Mouse (Mus musculus) kidney, embryonic 14.5 days (tissue): ENCODE measurements at regions not wholly inside any gene's neighbourhood (a gene's known extent, or its start where the extent isn't known, plus 50 kb on each side); places are given as distances from the start of the nearest gene placed in this dataset.

Experiments used
- ATAC-seq: fragments of 200-750 bp; cut with Nextera tagmentation; 2 replicates; pipeline ENCODE4 v1.8.0; 2017; ENCODE audit warnings: moderate number of reproducible peaks, mild to moderate bottlenecking, moderate TSS enrichment, moderate library complexity; ENCODE audit not compliant: low FRiP score, low TSS enrichment
- H3K27ac ChIP-seq: fragments of 300-500 bp; sonication (generic); 2 replicates; pipeline ENCODE4 v1.5.1; 2014; ENCODE audit warnings: low read depth, mild to moderate bottlenecking, low read length, moderate library complexity, mixed read lengths
- H3K27me3 ChIP-seq: fragments of 300-500 bp; sonication (generic); 2 replicates; pipeline ENCODE4 v1.6.1; 2014; ENCODE audit warnings: mild to moderate bottlenecking, low read length; ENCODE audit not compliant: control insufficient read depth, insufficient read depth
- H3K36me3 ChIP-seq: fragments of 300-500 bp; sonication (generic); 2 replicates; pipeline ENCODE4 v1.6.1; 2014; ENCODE audit warnings: low read length, mixed read lengths; ENCODE audit not compliant: control insufficient read depth, insufficient read depth
- H3K4me1 ChIP-seq: fragments of 300-500 bp; sonication (generic); 2 replicates; pipeline ENCODE4 v1.6.1; 2014; ENCODE audit warnings: low read length, mixed read lengths; ENCODE audit not compliant: control insufficient read depth, insufficient read depth
- H3K4me2 ChIP-seq: fragments of 300-500 bp; sonication (generic); replicated peaks from 2 replicates; pipeline ENCODE4 v1.6.1; 2014; ENCODE audit warnings: low read depth, mild to moderate bottlenecking, low read length
- H3K4me3 ChIP-seq: fragments of 300-500 bp; sonication (generic); 2 replicates; pipeline ENCODE4 v1.5.1; 2014; ENCODE audit warnings: mild to moderate bottlenecking, low read length
- H3K9ac ChIP-seq: fragments of 300-500 bp; sonication (generic); 2 replicates; pipeline ENCODE4 v1.6.1; 2014; ENCODE audit warnings: low read depth, mild to moderate bottlenecking, low read length, moderate library complexity
- H3K9me3 ChIP-seq: fragments of 300-500 bp; sonication (generic); 2 replicates; pipeline ENCODE4 v1.6.1; 2016; ENCODE audit warnings: low read length; ENCODE audit not compliant: control insufficient read depth
- WGBS: fragments of 180-500 bp; shearing (Covaris S2); extraction: QIAGEN DNeasy Blood & Tissue Kit; methylation state at CpG from one replicate; pipeline ENCODE4 v1.1.7; 2014; 5-methylcytosine and 5-hydroxymethylcytosine counted together

- no peak overlapping the region for H3K4me3 ChIP-seq
- no peak overlapping the region for H3K4me2 ChIP-seq
- H3K9me3 ChIP-seq, result no peaks in the 10 kb centered on the region
- no peaks in the 10 kb centered on the region for H3K36me3 ChIP-seq
- no peak for ATAC-seq
- 65% methylated on average over 5 of the region's 5 CpGs for WGBS
- peaks cover 3% of the 10 kb centered on the region; the same call in 1 of the 2 replicates for H3K27me3 ChIP-seq
- peaks cover 5% of the 10 kb centered on the region; the same call in 1 of the 2 replicates for H3K4me1 ChIP-seq
- H3K27ac ChIP-seq, result no peak overlapping the region
- H3K9ac ChIP-seq, result no peak overlapping the region
These were observed 203.6 kb downstream of the Kcnrg start for GRCm38 (mm10) chr14:61810836-61811235.

- H3K36me3 ChIP-seq, result no peaks in the 10 kb centered on the region
- H3K27ac ChIP-seq, result no peak overlapping the region
- no peaks in the 10 kb centered on the region for H3K27me3 ChIP-seq
- H3K4me3 ChIP-seq, result no peak overlapping the region
- ATAC-seq, result no peak
- 23% methylated on average over 11 of the region's 11 CpGs for WGBS
- no peak overlapping the region for H3K9ac ChIP-seq
- H3K9me3 ChIP-seq, result no peaks in the 10 kb centered on the region
- H3K4me2 ChIP-seq, result no peak overlapping the region
- peaks cover 9% of the 10 kb centered on the region; the same call in 1 of the 2 replicates for H3K4me1 ChIP-seq
These were observed 210.5 kb downstream of the Kcnrg start for GRCm38 (mm10) chr14:61817711-61818110.

GRCm38 (mm10) chr14:61818365-61818764 is 211.1 kb downstream of the Kcnrg start:
- H3K27ac ChIP-seq, result no peak overlapping the region
- no peak for ATAC-seq
- no peaks in the 10 kb centered on the region for H3K36me3 ChIP-seq
- whole genome bisulfite sequencing, result 90% methylated on average over 2 of the region's 2 CpGs
- H3K4me2 ChIP-seq, result no peak overlapping the region
- peaks cover 9% of the 10 kb centered on the region; the same call in 1 of the 2 replicates for H3K4me1 ChIP-seq
- no peaks in the 10 kb centered on the region for H3K9me3 ChIP-seq
- H3K9ac ChIP-seq, result no peak overlapping the region
- H3K27me3 ChIP-seq, result no peaks in the 10 kb centered on the region
- H3K4me3 ChIP-seq, result no peak overlapping the region

GRCm38 (mm10) chr14:61819251-61819650 is 212.0 kb downstream of the Kcnrg start:
- ATAC-seq, result no peak
- 18% methylated on average over 2 of the region's 2 CpGs for WGBS
- H3K36me3 ChIP-seq, result no peaks in the 10 kb centered on the region

GRCm38 (mm10) chr14:61834291-61834936 is 227.2 kb downstream of the Kcnrg start:
- Histone ChIP-seq H3K36me3 (no peaks in the 10 kb centered on the region), H3K4me1 (peaks cover 5% of the 10 kb centered on the region), H3K9me3 (no peaks in the 10 kb centered on the region), H3K4me3 (no peak overlapping the region), H3K4me2 (no peak overlapping the region), H3K27ac (no peak overlapping the region), H3K27me3 (no peaks in the 10 kb centered on the region), H3K9ac (no peak overlapping the region)
- WGBS, result 43% methylated on average over 8 of the region's 8 CpGs
- ATAC-seq, result peak; percentile 62; the same call in 1 of the 2 replicates

More at GRCm38 (mm10) chr14:61819251-61819650, 212.0 kb downstream of the Kcnrg start:
- Histone ChIP-seq H3K27me3 (no peaks in the 10 kb centered on the region), H3K27ac (no peak overlapping the region), H3K4me3 (no peak overlapping the region), H3K9me3 (no peaks in the 10 kb centered on the region), H3K4me1 (peaks cover 9% of the 10 kb centered on the region; the same call in 1 of the 2 replicates), H3K4me2 (no peak overlapping the region), H3K9ac (no peak overlapping the region)

- Histone ChIP-seq H3K36me3 (no peaks in the 10 kb centered on the region), H3K27me3 (no peaks in the 10 kb centered on the region), H3K4me1 (peaks cover 5% of the 10 kb centered on the region), H3K9ac (no peak overlapping the region), H3K27ac (peak overlapping the region; percentile 6; the same call in 1 of the 2 replicates), H3K9me3 (no peaks in the 10 kb centered on the region), H3K4me2 (no peak overlapping the region), H3K4me3 (no peak overlapping the region)
- WGBS, result 36% methylated on average over 6 of the region's 6 CpGs
- ATAC-seq, result peak; percentile 57; the same call in 1 of the 2 replicates
These were observed 228.5 kb downstream of the Kcnrg start for GRCm38 (mm10) chr14:61835729-61836128.

GRCm38 (mm10) chr14:61836231-61836630 is 229.0 kb downstream of the Kcnrg start:
- Histone ChIP-seq H3K9ac (no peak overlapping the region), H3K27ac (peak overlapping the region; percentile 17; the same call in 1 of the 2 replicates), H3K36me3 (no peaks in the 10 kb centered on the region), H3K4me2 (no peak overlapping the region), H3K4me1 (peaks cover 5% of the 10 kb centered on the region), H3K27me3 (no peaks in the 10 kb centered on the region), H3K9me3 (no peaks in the 10 kb centered on the region), H3K4me3 (no peak overlapping the region)
- WGBS, result 67% methylated on average over 6 of the region's 6 CpGs
- peak; percentile 59 for ATAC-seq

GRCm38 (mm10) chr14:61836965-61837364 is 229.7 kb downstream of the Kcnrg start:
- no peaks in the 10 kb centered on the region for H3K27me3 ChIP-seq
- H3K9ac ChIP-seq, result no peak overlapping the region
- no peak overlapping the region for H3K27ac ChIP-seq
- no peaks in the 10 kb centered on the region for H3K9me3 ChIP-seq
- no peak overlapping the region for H3K4me2 ChIP-seq
- 61% methylated on average over 4 of the region's 4 CpGs for WGBS
- H3K4me3 ChIP-seq, result no peak overlapping the region
- no peaks in the 10 kb centered on the region for H3K36me3 ChIP-seq
- ATAC-seq, result no peak
- H3K4me1 ChIP-seq, result peaks cover 5% of the 10 kb centered on the region

GRCm38 (mm10) chr14:61837851-61838250 is 230.6 kb downstream of the Kcnrg start:
- peaks cover 5% of the 10 kb centered on the region for H3K4me1 ChIP-seq
- 79% methylated on average over 8 of the region's 8 CpGs for WGBS

More at GRCm38 (mm10) chr14:61837851-61838250, 230.6 kb downstream of the Kcnrg start:
- Histone ChIP-seq H3K9ac (no peak overlapping the region), H3K4me3 (no peak overlapping the region), H3K4me2 (no peak overlapping the region), H3K27me3 (no peaks in the 10 kb centered on the region), H3K27ac (no peak overlapping the region), H3K9me3 (no peaks in the 10 kb centered on the region), H3K36me3 (no peaks in the 10 kb centered on the region)
- ATAC-seq, result no peak
